Mouse (Mus musculus) erythroblast, embryonic 14.5 days (primary cell): ENCODE data around the gene Fam20a. TPM values are rescaled to one million over a fixed set of nuclear protein-coding genes. Genes with fewer than 3 reads are reported as not detected.
"Not testable (repeated sequence)": the region's sequence is repeated elsewhere in the genome, so short reads cannot be mapped to it uniquely, and the experiment has no call there.

ENCODE experiments used
- H3K27me3 ChIP-seq: 2 replicates; pipeline ENCODE4 v1.6.1; 2012; ENCODE audit warnings: inconsistent platforms; ENCODE audit not compliant: control insufficient read depth
- H3K36me3 ChIP-seq: 2 replicates; pipeline ENCODE4 v1.6.1; 2012; ENCODE audit warnings: mild to moderate bottlenecking, inconsistent platforms; ENCODE audit not compliant: control insufficient read depth
- H3K4me1 ChIP-seq: 2 replicates; pipeline ENCODE4 v1.6.1; 2012; ENCODE audit warnings: inconsistent platforms; ENCODE audit not compliant: control insufficient read depth
- H3K4me3 ChIP-seq: replicated peaks from 2 replicates; pipeline ENCODE3; 2012; ENCODE audit warnings: moderate library complexity, mild to moderate bottlenecking, inconsistent platforms
- H3K9me3 ChIP-seq: 2 replicates; pipeline ENCODE4 v1.6.1; 2012; ENCODE audit warnings: low read length, inconsistent platforms, mixed read lengths; ENCODE audit not compliant: control insufficient read depth
- GATA1 ChIP-seq: IDR thresholded peaks from 2 replicates; pipeline ENCODE4 v1.6.1; 2012; ENCODE audit warnings: low read length, inconsistent platforms, mixed read lengths
- TAL1 ChIP-seq: IDR thresholded peaks from 3 replicates; pipeline ENCODE4 v1.6.1; 2012; ENCODE audit warnings: low read length, inconsistent platforms, mixed read lengths
- polyA plus RNA-seq: library from polyadenylated mRNA; stranded (reverse); fragments of >175 nt; gene quantifications from 2 replicates; pipeline ENCODE4 v1.2.3, GENCODE M21; 2012

The Fam20a gene
- polyA plus RNA-seq, 1 experiment, result not detected

DNA sequence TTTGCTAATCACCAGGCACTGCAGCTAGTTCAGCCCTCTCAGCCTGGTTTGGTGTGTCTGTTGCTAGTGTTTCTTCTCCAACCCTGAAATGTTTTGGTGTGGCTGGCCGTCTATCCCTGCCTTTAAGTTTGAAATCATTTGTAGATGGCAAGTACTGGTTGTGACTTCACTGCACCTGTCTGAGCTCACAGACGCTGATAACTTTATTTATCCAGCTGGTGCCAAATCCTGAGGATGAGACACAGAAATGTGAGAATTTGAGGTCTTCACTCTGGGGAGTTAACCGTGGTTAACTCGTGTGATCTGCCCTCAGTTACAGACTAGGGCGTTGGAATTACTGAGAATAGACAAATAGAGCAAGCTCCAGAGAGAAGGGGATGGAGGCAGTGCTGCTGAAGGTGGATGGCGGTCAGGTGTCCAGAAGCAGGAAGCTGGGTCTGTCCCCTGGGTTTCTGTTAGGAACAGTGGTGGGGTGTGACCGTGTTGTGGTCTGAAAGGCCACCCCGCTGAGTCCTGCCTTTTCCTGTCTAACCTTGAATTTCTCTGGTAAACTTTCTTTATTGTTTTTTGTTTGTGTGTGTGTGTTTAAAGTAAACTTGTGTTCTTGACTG is 53.9 kb downstream of the Fam20a start:
- no peak overlapping the region for H3K4me3 ChIP-seq
- no peaks in the 10 kb centered on the region for H3K27me3 ChIP-seq
- no peaks in the 10 kb centered on the region for H3K9me3 ChIP-seq
- H3K4me1 ChIP-seq, result peaks cover 4% of the 10 kb centered on the region; the same call in 1 of the 2 replicates
- TF ChIP-seq TAL1, result no peak
- no peak for TF ChIP-seq GATA1
- peaks cover 79% of the 10 kb centered on the region for H3K36me3 ChIP-seq

- Histone ChIP-seq H3K4me3 (no peak overlapping the region), H3K9me3 (no peaks in the 10 kb centered on the region), H3K4me1 (peaks cover 4% of the 10 kb centered on the region; the same call in 1 of the 2 replicates), H3K27me3 (no peaks in the 10 kb centered on the region), H3K36me3 (peaks cover 88% of the 10 kb centered on the region)
- TF ChIP-seq TAL1 (no peak), GATA1 (no peak)
These were observed 54.7 kb downstream of the Fam20a start for GRCm38 (mm10) chr11:109667371-109667770.

DNA sequence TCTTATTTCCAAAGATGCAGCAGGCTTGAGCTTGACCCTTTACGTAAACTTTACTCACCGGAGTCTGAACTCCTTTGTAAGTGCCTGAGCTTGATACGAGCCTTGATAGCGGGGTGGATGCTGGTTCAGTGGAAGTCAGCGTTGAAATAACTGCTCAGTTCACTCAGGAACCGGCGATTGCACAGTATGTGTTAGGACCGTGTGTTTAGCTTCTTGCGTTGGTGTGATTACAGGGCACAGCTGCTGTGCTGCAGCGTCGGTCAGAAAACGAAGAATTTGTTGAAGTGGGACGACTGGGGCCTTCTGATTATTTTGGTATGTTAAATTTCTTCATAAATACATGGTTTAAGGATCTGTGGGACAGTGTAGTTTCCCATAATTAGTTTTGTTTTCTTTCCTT is 55.7 kb downstream of the Fam20a start:
- peaks cover 4% of the 10 kb centered on the region; the same call in 1 of the 2 replicates for H3K4me1 ChIP-seq
- peaks cover 94% of the 10 kb centered on the region for H3K36me3 ChIP-seq
- no peaks in the 10 kb centered on the region for H3K9me3 ChIP-seq
- no peak overlapping the region for H3K4me3 ChIP-seq
- no peaks in the 10 kb centered on the region for H3K27me3 ChIP-seq
- no peak for TF ChIP-seq TAL1
- no peak for TF ChIP-seq GATA1

DNA sequence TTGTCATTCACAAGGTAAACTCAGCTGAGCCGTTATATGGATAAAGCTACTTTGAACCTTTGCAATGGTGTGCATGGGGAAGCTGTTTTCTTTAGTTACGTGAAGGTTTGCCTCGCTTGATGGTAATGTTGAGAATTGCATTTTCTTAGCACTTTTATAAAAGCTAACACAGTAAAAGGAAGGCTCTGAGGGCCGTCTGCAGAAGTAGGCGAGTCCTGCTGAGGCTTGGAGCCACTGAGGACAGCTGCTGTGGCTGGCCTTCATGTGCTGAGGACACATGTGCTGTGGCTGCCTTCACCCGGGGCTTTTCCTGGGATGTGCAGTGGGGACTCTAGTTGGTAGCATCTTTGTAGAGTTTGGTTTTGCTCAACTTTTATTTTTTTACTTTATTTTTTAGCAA is 56.7 kb downstream of the Fam20a start:
- Histone ChIP-seq H3K4me3 (no peak overlapping the region), H3K4me1 (peaks cover 2% of the 10 kb centered on the region; the same call in 1 of the 2 replicates), H3K36me3 (peaks cover 97% of the 10 kb centered on the region), H3K9me3 (no peaks in the 10 kb centered on the region), H3K27me3 (no peaks in the 10 kb centered on the region)
- TF ChIP-seq GATA1 (no peak), TAL1 (no peak)

DNA sequence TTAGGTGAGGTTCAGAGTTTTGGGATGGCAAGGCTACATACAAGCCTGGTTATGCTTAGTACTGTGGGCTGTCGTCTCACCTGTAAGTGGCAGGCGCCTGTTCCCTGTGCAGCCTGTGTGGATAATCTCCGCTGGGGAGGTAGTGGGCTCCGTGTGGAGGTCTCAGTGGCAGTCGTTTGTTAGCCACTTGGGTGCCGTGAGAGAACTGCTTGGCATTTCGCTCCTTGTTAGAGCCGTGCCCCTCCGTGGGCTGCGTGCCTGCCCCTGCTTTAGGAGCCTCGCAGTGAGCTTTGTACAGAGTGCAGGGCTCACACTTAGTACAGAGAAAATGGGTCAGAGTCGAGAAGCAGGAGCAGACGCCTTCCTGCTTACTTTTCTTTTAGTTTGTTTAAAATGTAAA is 57.8 kb downstream of the Fam20a start:
- Histone ChIP-seq H3K9me3 (no peaks in the 10 kb centered on the region), H3K4me3 (no peak overlapping the region), H3K4me1 (peaks cover 2% of the 10 kb centered on the region; the same call in 1 of the 2 replicates), H3K36me3 (peaks cover 98% of the 10 kb centered on the region), H3K27me3 (no peaks in the 10 kb centered on the region)
- TF ChIP-seq GATA1, result no peak
- no peak for TF ChIP-seq TAL1

DNA sequence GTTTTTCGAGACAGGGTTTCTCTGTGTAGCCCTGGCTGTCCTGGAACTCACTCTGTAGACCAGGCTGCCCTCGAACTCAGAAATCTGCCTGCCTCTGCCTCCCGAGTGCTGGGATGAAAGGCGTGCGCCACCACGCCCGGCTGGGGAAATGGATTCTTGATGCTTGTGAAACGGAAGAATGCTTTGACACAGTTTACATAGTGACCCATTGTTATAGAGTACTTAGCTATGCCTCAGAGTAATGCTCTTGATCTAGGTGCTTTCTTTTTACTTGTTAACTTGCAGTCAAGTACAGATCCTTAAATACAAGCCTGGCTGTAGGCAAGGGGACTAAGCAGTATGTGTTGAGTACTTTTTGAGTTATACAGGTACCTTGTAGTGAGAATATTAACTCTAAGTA is 61.6 kb downstream of the Fam20a start:
- not testable (repeated sequence) for H3K27me3 ChIP-seq, H3K9me3 ChIP-seq, H3K4me3 ChIP-seq
- Histone ChIP-seq H3K4me1 (peaks cover 17% of the 10 kb centered on the region), H3K36me3 (peaks cover 96% of the 10 kb centered on the region)

GRCm38 (mm10) chr11:109656232-109656631 is 65.8 kb downstream of the Fam20a start:
- TF ChIP-seq TAL1, result 0 out of 3 replicates have a peak, but pooled peaks have one; percentile 21
- no peak for TF ChIP-seq GATA1
- Histone ChIP-seq H3K27me3 (no peaks in the 10 kb centered on the region), H3K36me3 (peaks cover 78% of the 10 kb centered on the region)

GRCm38 (mm10) chr11:109654581-109654980 is 67.5 kb downstream of the Fam20a start:
- Histone ChIP-seq H3K36me3 (peaks cover 62% of the 10 kb centered on the region), H3K27me3 (peaks cover 9% of the 10 kb centered on the region), H3K9me3 (no peaks in the 10 kb centered on the region), H3K4me1 (peaks cover 63% of the 10 kb centered on the region), H3K4me3 (no peak overlapping the region)
- no peak for TF ChIP-seq TAL1
- TF ChIP-seq GATA1, result no peak

More at GRCm38 (mm10) chr11:109656232-109656631, 65.8 kb downstream of the Fam20a start:
- Histone ChIP-seq H3K4me3 (no peak overlapping the region), H3K4me1 (peaks cover 52% of the 10 kb centered on the region), H3K9me3 (no peaks in the 10 kb centered on the region)

DNA sequence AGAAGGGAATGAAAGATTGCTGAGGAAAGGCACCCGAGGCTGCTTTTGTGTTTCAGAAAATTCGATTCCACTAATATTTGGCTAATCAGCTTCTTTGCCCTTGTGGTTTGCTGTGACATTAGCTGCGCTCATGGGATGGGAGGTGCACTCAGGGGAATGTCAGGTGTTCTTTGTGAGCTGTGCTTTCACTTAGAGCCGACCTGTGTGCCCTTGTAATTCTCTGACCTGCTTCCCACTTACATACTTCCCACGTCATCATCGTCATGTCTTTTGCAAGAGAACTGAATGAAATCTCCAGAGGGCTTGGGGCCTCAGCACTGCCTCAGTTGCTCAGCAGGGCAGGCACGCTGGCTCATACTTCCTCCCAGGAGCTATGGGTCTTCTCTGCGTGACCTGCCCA is 68.9 kb downstream of the Fam20a start:
- peak overlapping the region; percentile 18 for H3K4me3 ChIP-seq
- H3K36me3 ChIP-seq, result peaks cover 51% of the 10 kb centered on the region
- peaks cover 23% of the 10 kb centered on the region for H3K27me3 ChIP-seq
- H3K4me1 ChIP-seq, result peaks cover 67% of the 10 kb centered on the region
- no peak for TF ChIP-seq GATA1
- no peak for TF ChIP-seq TAL1
- H3K9me3 ChIP-seq, result no peaks in the 10 kb centered on the region

DNA sequence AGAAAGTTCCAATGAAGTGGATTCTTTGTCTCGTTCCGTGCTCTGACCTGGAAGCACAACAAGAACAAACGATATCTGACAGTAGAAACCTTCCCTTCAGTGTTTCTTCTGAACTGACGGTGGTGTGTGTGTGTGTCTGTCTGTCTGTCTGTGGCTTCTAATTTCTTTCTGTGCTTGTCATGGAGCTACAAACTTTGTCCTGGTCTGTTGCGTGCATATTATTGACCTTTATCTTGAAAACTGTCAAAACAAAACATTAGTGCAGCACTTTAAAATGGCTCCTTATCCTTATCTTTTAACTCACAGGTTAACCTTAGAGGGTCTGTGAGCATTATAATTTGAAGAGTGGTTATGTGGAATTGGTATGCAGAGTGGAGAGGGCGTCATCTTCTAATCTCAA is 69.6 kb downstream of the Fam20a start:
- TF ChIP-seq TAL1, result no peak
- no peak for TF ChIP-seq GATA1
- peaks cover 45% of the 10 kb centered on the region for H3K36me3 ChIP-seq
- peak overlapping the region; percentile 99 for H3K4me3 ChIP-seq
- peaks cover 67% of the 10 kb centered on the region for H3K4me1 ChIP-seq
- H3K27me3 ChIP-seq, result peaks cover 26% of the 10 kb centered on the region
- no peaks in the 10 kb centered on the region for H3K9me3 ChIP-seq
